Mouse (Mus musculus) embryonic facial prominence, embryonic 15.5 days (tissue): ENCODE measurements around the gene Gpr3. TPM values are rescaled to one million over a fixed set of nuclear protein-coding genes. Genes with fewer than 3 reads are reported as not detected.
A peak's percentile ranks its signal among the peaks of the same experiment; 100 is the strongest.

Experiments
- ATAC-seq: fragments of 200-750 bp; cut with Nextera tagmentation; 2 replicates; pipeline ENCODE4 v1.8.0; 2017; ENCODE audit warnings: low read depth, moderate TSS enrichment; ENCODE audit not compliant: insufficient number of reproducible peaks, low FRiP score, low TSS enrichment
- H3K27ac ChIP-seq: fragments of 300-500 bp; sonication (generic); replicated peaks from 2 replicates; pipeline ENCODE4 v1.5.1; 2015; ENCODE audit warnings: mild to moderate bottlenecking, inconsistent platforms
- H3K27me3 ChIP-seq: fragments of 300-500 bp; sonication (generic); 2 replicates; pipeline ENCODE4 v1.6.1; 2015; ENCODE audit warnings: inconsistent platforms
- H3K36me3 ChIP-seq: fragments of 300-500 bp; sonication (generic); 2 replicates; pipeline ENCODE4 v1.6.1; 2015; ENCODE audit warnings: mild to moderate bottlenecking, inconsistent platforms
- H3K4me1 ChIP-seq: fragments of 300-500 bp; sonication (generic); 2 replicates; pipeline ENCODE4 v1.6.1; 2015; ENCODE audit warnings: inconsistent platforms
- H3K4me2 ChIP-seq: fragments of 300-500 bp; sonication (generic); replicated peaks from 2 replicates; pipeline ENCODE4 v1.6.1; 2015; ENCODE audit warnings: mild to moderate bottlenecking, inconsistent platforms
- H3K4me3 ChIP-seq: fragments of 300-500 bp; sonication (generic); replicated peaks from 2 replicates; pipeline ENCODE4 v1.5.1; 2015; ENCODE audit warnings: mild to moderate bottlenecking, inconsistent platforms
- H3K9ac ChIP-seq: fragments of 300-500 bp; sonication (generic); 2 replicates; pipeline ENCODE4 v1.6.1; 2015; ENCODE audit warnings: inconsistent platforms
- H3K9me3 ChIP-seq: fragments of 300-500 bp; sonication (generic); replicated peaks from 2 replicates; pipeline ENCODE4 v1.6.1; 2016; ENCODE audit warnings: inconsistent platforms
- WGBS: fragments of 180-500 bp; shearing (Covaris S2); methylation state at CpG from one replicate; pipeline ENCODE4 v1.1.7; 2015; 5-methylcytosine and 5-hydroxymethylcytosine counted together
- polyA plus RNA-seq: library from polyadenylated mRNA; unstranded; fragments of >200 nt; fragmentation: Nextera tagmentation; extraction: Ambion mirVana; gene quantifications from 2 replicates; pipeline ENCODE4 v1.2.1, GENCODE M21; 2015

Gene Gpr3
- polyA plus RNA-seq: 0.07 and 0.24 TPM in 2 replicates

DNA sequence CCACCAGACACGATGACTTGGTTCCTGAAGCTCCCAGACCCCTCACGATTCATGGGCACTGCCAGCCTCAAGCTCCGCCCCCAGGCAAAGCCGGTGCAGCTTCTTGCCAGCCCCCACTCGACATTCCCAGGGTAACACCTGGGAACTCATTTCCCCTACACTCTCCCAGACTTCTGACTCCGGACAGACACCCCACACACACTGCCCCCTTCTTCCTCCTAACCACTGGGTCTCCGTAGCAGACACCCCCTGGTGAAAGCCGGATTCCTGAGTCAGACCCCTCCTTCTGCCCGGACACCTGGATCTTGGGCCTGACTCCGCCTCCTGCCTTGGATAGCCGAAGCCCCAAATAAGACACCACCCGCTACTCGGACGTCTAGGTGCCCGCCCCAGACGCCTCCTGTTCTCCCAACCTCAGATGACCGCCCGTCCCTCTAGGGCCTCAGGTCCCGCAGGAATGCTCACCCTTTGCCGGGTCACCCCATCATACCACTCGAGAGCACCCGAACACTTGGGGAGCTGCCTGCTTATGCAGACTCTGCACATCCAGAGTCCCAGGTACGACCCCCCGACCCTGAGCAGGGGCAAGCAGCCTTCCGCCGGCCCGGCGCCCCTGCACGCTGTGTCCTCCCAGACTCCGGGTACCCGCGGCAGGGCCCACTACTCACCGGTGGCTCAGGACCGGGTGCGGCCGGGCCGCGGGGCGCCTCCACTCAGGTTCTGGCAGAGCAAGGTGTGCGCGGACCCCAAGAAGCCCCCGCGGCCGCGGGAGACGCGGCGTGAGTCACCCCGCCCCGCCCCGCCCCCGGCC, at the start of gene Gpr3, which contains the start of gene Cd164l2:
Gene Gpr3, minus strand, starts transcription at position 786 of the 811 bp plus-strand sequence.
Gene Cd164l2, plus strand, starts transcription at position 381 of the 811 bp plus-strand sequence.
- H3K4me3 ChIP-seq: peak within 1 kb of the TSS; percentile 61
- H3K27me3 ChIP-seq: peaks cover 35% of the 10 kb centered on the region
- H3K36me3 ChIP-seq: no peaks in the 10 kb centered on the region
- peak within 1 kb of the TSS; percentile 99 for H3K4me2 ChIP-seq
- H3K9ac ChIP-seq: peak within 1 kb of the TSS; percentile 35
- H3K4me1 ChIP-seq: peaks cover 26% of the 10 kb centered on the region
- no peak within 1 kb of the TSS for H3K27ac ChIP-seq
- no peak for ATAC-seq
- 2% methylated on average over 52 of the region's 52 CpGs for WGBS
- no peaks in the 10 kb centered on the region for H3K9me3 ChIP-seq

DNA sequence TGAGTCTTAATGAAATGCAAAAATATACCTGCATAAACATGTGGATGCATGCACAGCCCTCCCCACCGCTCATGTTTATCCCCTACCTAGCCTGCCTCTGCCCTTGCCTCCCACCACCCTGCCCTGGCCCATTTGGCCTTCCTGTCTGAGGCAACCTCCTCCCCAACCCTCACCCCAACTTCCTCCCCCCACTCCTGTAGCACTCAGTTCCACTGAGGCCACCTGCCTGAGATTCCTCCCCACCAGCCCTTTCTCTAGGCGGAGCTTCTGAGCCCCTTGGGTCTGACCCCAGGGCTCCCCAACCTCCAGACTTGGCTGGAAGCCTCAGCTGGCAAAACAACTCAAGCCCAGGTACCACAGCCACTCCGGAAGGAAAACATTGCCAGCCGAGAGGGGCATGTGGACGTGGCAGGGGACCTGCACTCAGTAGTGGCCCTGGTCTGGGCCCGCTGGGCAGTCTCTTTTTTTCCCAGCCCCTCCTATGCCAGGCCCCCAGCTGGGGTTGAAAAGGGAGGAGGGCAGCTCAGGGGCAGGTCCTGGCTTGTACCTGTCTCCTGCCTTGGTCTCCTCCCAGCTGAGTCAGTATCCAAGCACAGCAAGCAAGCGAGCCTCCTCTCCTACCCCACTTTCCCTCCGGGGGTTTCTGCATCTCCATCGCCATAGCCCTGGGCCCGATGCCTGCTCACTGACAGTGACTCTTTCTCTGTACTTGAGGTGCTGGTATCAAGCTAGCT, 49.5 kb upstream of the Gpr3 start:
- peak overlapping the region; percentile 31 for H3K4me3 ChIP-seq
- peak overlapping the region; percentile 76 for H3K27ac ChIP-seq
- 37% methylated on average over 10 of the region's 10 CpGs for WGBS
- peaks cover 26% of the 10 kb centered on the region for H3K36me3 ChIP-seq
- peaks cover 3% of the 10 kb centered on the region for H3K27me3 ChIP-seq
- H3K9ac ChIP-seq: no peak overlapping the region
- H3K4me2 ChIP-seq: peak overlapping the region; percentile 34
- H3K4me1 ChIP-seq: peaks cover 4% of the 10 kb centered on the region; the same call in 1 of the 2 replicates
- no peak for ATAC-seq
- no peaks in the 10 kb centered on the region for H3K9me3 ChIP-seq

GRCm38 (mm10) chr4:133257798-133258408, 45.6 kb upstream of the Gpr3 start:
- Histone ChIP-seq H3K9ac (no peak overlapping the region), H3K27me3 (peaks cover 15% of the 10 kb centered on the region), H3K9me3 (no peaks in the 10 kb centered on the region), H3K4me1 (peaks cover 7% of the 10 kb centered on the region; the same call in 1 of the 2 replicates), H3K36me3 (no peaks in the 10 kb centered on the region), H3K4me2 (no peak overlapping the region), H3K4me3 (no peak overlapping the region), H3K27ac (0 out of 2 replicates have a peak overlapping the region, but pooled peaks have one; percentile 17)
- whole genome bisulfite sequencing: 69% methylated on average over 12 of the region's 12 CpGs
- no peak for ATAC-seq

GRCm38 (mm10) chr4:133257230-133257629, 44.9 kb upstream of the Gpr3 start:
- H3K27ac ChIP-seq: 0 out of 2 replicates have a peak overlapping the region, but pooled peaks have one; percentile 17
- no peak overlapping the region; the same call in 1 of the 2 replicates for H3K4me3 ChIP-seq
- no peak overlapping the region for H3K9ac ChIP-seq
- H3K36me3 ChIP-seq: no peaks in the 10 kb centered on the region
- WGBS: 29% methylated on average over 12 of the region's 12 CpGs
- peaks cover 18% of the 10 kb centered on the region for H3K27me3 ChIP-seq
- H3K4me2 ChIP-seq: peak overlapping the region; percentile 33
- ATAC-seq: no peak; the same call in 1 of the 2 replicates
- peaks cover 7% of the 10 kb centered on the region; the same call in 1 of the 2 replicates for H3K4me1 ChIP-seq
- H3K9me3 ChIP-seq: no peaks in the 10 kb centered on the region

DNA sequence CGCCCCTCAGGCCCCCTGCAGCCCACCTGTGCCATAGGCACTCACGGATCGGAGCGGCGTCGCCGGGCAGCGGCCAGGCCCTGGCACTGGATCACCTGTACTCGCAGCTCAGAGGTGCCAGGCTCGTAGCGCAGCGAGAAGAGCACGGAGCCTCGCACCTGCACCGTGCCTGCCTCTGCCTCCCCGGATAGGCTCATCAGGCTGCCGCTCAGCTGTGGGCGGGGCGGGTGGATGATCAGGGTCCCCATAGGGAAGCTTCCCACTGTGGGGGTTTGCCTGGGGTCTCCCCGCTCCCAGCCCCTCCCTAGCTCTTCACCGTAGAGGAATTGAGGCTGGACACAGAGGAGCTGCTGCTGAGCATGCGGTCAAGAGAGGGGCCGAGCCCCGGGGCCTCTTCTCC, 44.5 kb upstream of the Gpr3 start:
- peak overlapping the region; percentile 33 for H3K4me2 ChIP-seq
- H3K27ac ChIP-seq: no peak overlapping the region
- H3K4me3 ChIP-seq: no peak overlapping the region; the same call in 1 of the 2 replicates
- H3K9me3 ChIP-seq: no peaks in the 10 kb centered on the region
- peak; percentile 17; the same call in 1 of the 2 replicates for ATAC-seq
- H3K9ac ChIP-seq: no peak overlapping the region
- WGBS: 20% methylated on average over 24 of the region's 24 CpGs
- peaks cover 7% of the 10 kb centered on the region; the same call in 1 of the 2 replicates for H3K4me1 ChIP-seq
- H3K27me3 ChIP-seq: peaks cover 23% of the 10 kb centered on the region
- H3K36me3 ChIP-seq: no peaks in the 10 kb centered on the region

- Histone ChIP-seq H3K4me2 (no peak overlapping the region), H3K4me1 (peaks cover 21% of the 10 kb centered on the region), H3K36me3 (no peaks in the 10 kb centered on the region), H3K9ac (no peak overlapping the region), H3K4me3 (no peak overlapping the region), H3K27ac (no peak overlapping the region), H3K27me3 (peaks cover 37% of the 10 kb centered on the region), H3K9me3 (no peaks in the 10 kb centered on the region)
- WGBS: 68% methylated on average over 6 of the region's 6 CpGs
- ATAC-seq: no peak
These were observed 43.1 kb upstream of the Gpr3 start for GRCm38 (mm10) chr4:133255392-133255791.

GRCm38 (mm10) chr4:133253412-133253811, 41.1 kb upstream of the Gpr3 start:
- WGBS: 89% methylated on average over 12 of the region's 12 CpGs
- peaks cover 29% of the 10 kb centered on the region for H3K4me1 ChIP-seq

DNA sequence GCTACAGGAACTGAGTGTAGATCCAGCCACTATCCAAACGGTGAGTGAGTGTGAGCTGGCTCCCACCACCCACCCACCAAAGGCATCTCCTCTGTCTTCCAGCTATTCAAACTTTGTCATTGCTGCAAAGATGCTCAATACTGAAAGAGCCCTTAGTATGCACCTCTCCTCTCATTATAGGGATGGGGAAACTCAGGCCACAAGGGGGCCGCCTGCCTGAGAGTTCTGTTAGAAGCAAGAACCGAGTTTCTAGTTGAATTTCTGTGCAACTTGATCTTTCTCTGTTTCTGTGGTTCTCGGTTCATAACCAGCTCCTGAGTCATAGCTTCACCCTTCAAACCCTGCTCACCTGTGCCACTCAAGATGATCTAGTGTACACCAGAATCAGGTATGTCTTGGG, 39.8 kb upstream of the Gpr3 start:
- H3K4me1 ChIP-seq: peaks cover 28% of the 10 kb centered on the region
- H3K27me3 ChIP-seq: peaks cover 65% of the 10 kb centered on the region
- H3K36me3 ChIP-seq: no peaks in the 10 kb centered on the region
- H3K9ac ChIP-seq: no peak overlapping the region
- no peak overlapping the region; the same call in 1 of the 2 replicates for H3K27ac ChIP-seq
- no peaks in the 10 kb centered on the region for H3K9me3 ChIP-seq
- 0 out of 2 replicates have a peak overlapping the region, but pooled peaks have one; percentile 43 for H3K4me3 ChIP-seq
- ATAC-seq: no peak
- 39% methylated on average over 4 of the region's 4 CpGs for WGBS
- H3K4me2 ChIP-seq: peak overlapping the region; percentile 77; the same call in 1 of the 2 replicates

More at GRCm38 (mm10) chr4:133253412-133253811, 41.1 kb upstream of the Gpr3 start:
- Histone ChIP-seq H3K27me3 (peaks cover 52% of the 10 kb centered on the region), H3K27ac (no peak overlapping the region), H3K9ac (no peak overlapping the region), H3K4me2 (no peak overlapping the region), H3K36me3 (no peaks in the 10 kb centered on the region), H3K9me3 (no peaks in the 10 kb centered on the region), H3K4me3 (no peak overlapping the region)
- ATAC-seq: no peak

DNA sequence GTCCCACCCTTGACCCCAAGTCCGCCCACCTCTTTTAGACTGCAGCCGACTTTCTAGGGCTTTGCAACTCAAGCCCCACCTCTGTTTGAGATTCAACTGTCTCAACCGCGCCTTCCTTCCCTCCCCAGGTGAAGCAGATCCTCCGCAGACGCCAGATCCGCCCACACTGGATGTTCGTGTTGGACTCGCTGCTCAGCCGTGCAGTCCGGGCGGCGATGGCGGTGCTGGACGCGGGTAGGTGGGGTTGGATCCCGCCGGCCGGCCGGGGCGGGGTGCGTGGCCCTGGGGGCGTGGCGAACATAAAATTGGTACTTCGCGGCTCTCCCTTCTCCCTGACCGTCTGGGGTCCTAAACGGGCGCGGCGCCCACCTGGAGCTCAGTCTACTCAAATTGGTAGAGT, 38.9 kb upstream of the Gpr3 start:
- Histone ChIP-seq H3K4me1 (peaks cover 22% of the 10 kb centered on the region), H3K27me3 (peaks cover 65% of the 10 kb centered on the region), H3K9ac (peak overlapping the region; percentile 44; the same call in 1 of the 2 replicates), H3K9me3 (no peaks in the 10 kb centered on the region), H3K4me2 (peak overlapping the region; percentile 77), H3K27ac (peak overlapping the region; percentile 58; the same call in 1 of the 2 replicates), H3K4me3 (peak overlapping the region; percentile 43), H3K36me3 (no peaks in the 10 kb centered on the region)
- ATAC-seq: no peak
- WGBS: 4% methylated on average over 31 of the region's 31 CpGs

- ATAC-seq: no peak
- H3K4me1 ChIP-seq: peaks cover 22% of the 10 kb centered on the region
- peaks cover 62% of the 10 kb centered on the region for H3K27me3 ChIP-seq
- no peak overlapping the region for H3K9ac ChIP-seq
- H3K4me2 ChIP-seq: peak overlapping the region; percentile 77
- no peaks in the 10 kb centered on the region for H3K9me3 ChIP-seq
- WGBS: 3% methylated on average over 22 of the region's 22 CpGs
- no peaks in the 10 kb centered on the region for H3K36me3 ChIP-seq
- H3K4me3 ChIP-seq: peak overlapping the region; percentile 43
- peak overlapping the region; percentile 58; the same call in 1 of the 2 replicates for H3K27ac ChIP-seq
These were observed 38.3 kb upstream of the Gpr3 start for GRCm38 (mm10) chr4:133250609-133251008.
